Mouse (Mus musculus): Measurements from ENCODE around the gene Avpr1a.

DNA sequence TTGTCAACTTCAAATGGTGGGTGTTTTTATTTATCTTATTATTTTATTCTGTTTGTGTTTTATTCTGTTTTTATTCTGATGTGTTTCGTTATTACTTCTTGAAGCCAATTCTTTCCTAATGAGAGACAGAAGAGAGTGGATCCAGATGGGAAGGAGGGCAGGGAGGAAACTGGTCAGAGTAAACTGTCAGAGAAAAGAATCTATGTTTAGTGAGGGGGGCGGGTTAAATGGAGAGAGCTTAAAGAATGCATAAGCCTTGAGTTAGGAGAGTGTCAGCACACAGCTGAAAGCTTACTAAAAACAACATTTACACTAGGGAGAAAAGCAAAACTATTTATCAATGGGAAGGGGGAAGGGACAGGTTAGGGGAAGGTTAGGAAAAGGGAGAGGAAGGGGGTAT, 50.3 kb downstream of the Avpr1a start:
- no peak for TF ChIP-seq CTCF (conservative IDR thresholded peaks at IDR 0.05; ENCODE audit: insufficient read depth, insufficient read length, low read depth, low read length)
- TF ChIP-seq POLR2A (IDR thresholded peaks at IDR 0.05; ENCODE audit: low read depth, low read length), result no peak

Data from kidney, adult 2 months (tissue).